Mouse (Mus musculus): ENCODE measurements around the gene Apip. TPM values are rescaled to one million over a fixed set of nuclear protein-coding genes. Genes with fewer than 3 reads are reported as not detected.

Apip gene
- 57.1 and 64.1 TPM in 2 replicates for polyA plus RNA-seq (2015; fragmentation: Nextera tagmentation; extraction: Ambion mirVana)

DNA sequence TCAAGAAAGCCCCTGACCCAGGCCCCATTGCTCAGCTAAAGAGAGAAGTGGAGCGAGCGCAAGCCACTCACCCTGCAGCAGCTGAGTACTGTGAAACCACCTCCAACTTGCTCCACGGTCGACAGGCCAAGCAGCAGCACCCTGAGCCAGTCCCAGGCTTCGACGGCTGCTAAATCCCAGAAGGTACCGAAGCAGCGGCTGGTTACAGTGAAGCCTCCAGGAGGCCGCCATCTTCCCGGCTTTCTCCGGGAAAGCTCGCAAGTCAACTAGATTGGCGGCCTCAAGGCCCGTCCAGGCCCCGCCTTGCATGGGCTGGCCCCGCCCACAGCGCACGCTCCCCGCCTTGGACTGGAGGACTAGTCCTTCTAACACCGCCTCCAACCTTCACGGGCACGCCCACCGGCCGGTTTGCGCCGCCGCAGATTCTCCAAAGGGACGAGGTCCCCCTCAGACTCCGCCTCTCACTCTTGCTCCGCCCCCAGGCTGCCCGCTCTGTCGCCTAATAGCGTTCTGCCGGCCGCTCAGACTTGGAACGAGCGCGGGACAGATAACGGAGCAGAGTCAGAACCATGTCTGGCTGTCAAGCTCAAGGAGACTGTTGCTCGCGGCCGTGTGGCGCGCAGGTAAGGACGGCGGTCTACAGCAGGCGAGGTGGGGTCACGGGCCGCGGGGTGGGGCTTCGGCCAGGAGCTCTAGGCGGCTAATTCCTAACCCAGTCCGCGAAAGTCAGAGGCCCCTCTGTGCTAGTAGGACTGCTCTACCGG lies at the start of gene Apip, which contains the start of gene Pdhx:
Apip (plus strand) TSS at position 457 of the 764 bp plus-strand sequence.
Pdhx (minus strand) TSS at position 295 of the 764 bp plus-strand sequence.

Other genes starting within 250 kb of the Apip start
- gene Cd44, start 172.0 kb upstream of the Apip start, polyA plus RNA-seq (2015; fragmentation: Nextera tagmentation; extraction: Ambion mirVana) = 16.7 and 20.2 TPM in 2 replicates
- gene Pdhx, start 162 bp upstream of the Apip start, polyA plus RNA-seq (2015; fragmentation: Nextera tagmentation; extraction: Ambion mirVana) = 37.9 and 59.4 TPM in 2 replicates
- gene Ehf, start 229.6 kb downstream of the Apip start, polyA plus RNA-seq (2015; fragmentation: Nextera tagmentation; extraction: Ambion mirVana) = 0.13 and 0.91 TPM in 2 replicates

Measured in adrenal gland, postnatal 0 days (tissue).